Mouse (Mus musculus) liver, embryonic 16.5 days (tissue): ENCODE results near the gene Apoc4. TPM values are rescaled to one million over a fixed set of nuclear protein-coding genes. Genes with fewer than 3 reads are reported as not detected.
"Not testable (repeated sequence)": the region's sequence is repeated elsewhere in the genome, so short reads cannot be mapped to it uniquely, and the experiment has no call there.

Source experiments
- ATAC-seq: fragments of 200-750 bp; cut with Nextera tagmentation; 2 replicates; pipeline ENCODE4 v1.8.0; 2017; ENCODE audit warnings: low read depth, mild to moderate bottlenecking, moderate number of reproducible peaks, moderate library complexity
- H3K27ac ChIP-seq: fragments of 300-500 bp; sonication (generic); 2 replicates; pipeline ENCODE4 v1.5.1; 2014; ENCODE audit warnings: mild to moderate bottlenecking, low read length
- H3K27me3 ChIP-seq: fragments of 300-500 bp; sonication (generic); 2 replicates; pipeline ENCODE4 v1.6.1; 2014; ENCODE audit warnings: low read depth, low read length, mixed read lengths; ENCODE audit not compliant: control insufficient read depth, insufficient read depth
- H3K36me3 ChIP-seq: fragments of 300-500 bp; sonication (generic); 2 replicates; pipeline ENCODE4 v1.6.1; 2014; ENCODE audit warnings: mild to moderate bottlenecking; ENCODE audit not compliant: control insufficient read depth, insufficient read depth
- H3K4me1 ChIP-seq: fragments of 300-500 bp; sonication (generic); 2 replicates; pipeline ENCODE4 v1.6.1; 2014; ENCODE audit warnings: low read depth, low read length, mixed read lengths; ENCODE audit not compliant: control insufficient read depth
- H3K4me2 ChIP-seq: fragments of 300-500 bp; sonication (generic); 2 replicates; pipeline ENCODE4 v1.6.1; 2014; ENCODE audit warnings: low read depth, low read length, mixed read lengths
- H3K4me3 ChIP-seq: fragments of 300-500 bp; sonication (generic); 2 replicates; pipeline ENCODE4 v1.5.1; 2014; ENCODE audit warnings: low read depth, mild to moderate bottlenecking, low read length
- H3K9ac ChIP-seq: fragments of 300-500 bp; sonication (generic); 2 replicates; pipeline ENCODE4 v1.6.1; 2014; ENCODE audit warnings: low read depth, low read length
- H3K9me3 ChIP-seq: fragments of 300-500 bp; sonication (generic); replicated peaks from 2 replicates; pipeline ENCODE4 v1.6.1; 2016; ENCODE audit warnings: low read length; ENCODE audit not compliant: control insufficient read depth
- WGBS: fragments of 180-500 bp; shearing (Covaris S2); extraction: QIAGEN DNeasy Blood & Tissue Kit; methylation state at CpG from one replicate; pipeline ENCODE4 v1.1.7; 2014; ENCODE audit not compliant: insufficient replicate concordance; 5-methylcytosine and 5-hydroxymethylcytosine counted together
- polyA plus RNA-seq: library from polyadenylated mRNA; unstranded; fragments of >200 nt; fragmentation: Nextera tagmentation; extraction: Ambion mirVana; gene quantifications from 2 replicates; pipeline ENCODE4 v1.2.1, GENCODE M21; 2015

Apoc4 gene
- polyA plus RNA-seq, 1 experiment from 2014 or later: 488 TPM

GRCm38 (mm10) chr7:19686927-19687583 is 5.8 kb upstream of the Apoc4 start:
- not testable (repeated sequence) for H3K4me2 ChIP-seq, H3K27me3 ChIP-seq, H3K9ac ChIP-seq, H3K36me3 ChIP-seq, H3K4me3 ChIP-seq, H3K9me3 ChIP-seq
- Histone ChIP-seq H3K27ac (peak overlapping the region; percentile 87), H3K4me1 (peaks cover 16% of the 10 kb centered on the region)
- 24% methylated on average over 8 of the region's 8 CpGs for WGBS
- ATAC-seq: peak; percentile 47

GRCm38 (mm10) chr7:19686521-19686920 is 5.2 kb upstream of the Apoc4 start:
- H3K9me3 ChIP-seq: no peaks in the 10 kb centered on the region
- WGBS: 63% methylated on average over 6 of the region's 6 CpGs

GRCm38 (mm10) chr7:19685374-19685773 is 4.1 kb upstream of the Apoc4 start:
- Histone ChIP-seq H3K4me1 (peaks cover 19% of the 10 kb centered on the region), H3K9ac (no peak overlapping the region), H3K27ac (peak overlapping the region; percentile 87), H3K9me3 (no peaks in the 10 kb centered on the region), H3K4me2 (no peak overlapping the region), H3K27me3 (no peaks in the 10 kb centered on the region), H3K36me3 (no peaks in the 10 kb centered on the region), H3K4me3 (no peak overlapping the region)
- WGBS: 43% methylated on average over 4 of the region's 4 CpGs
- peak; percentile 66 for ATAC-seq

More at GRCm38 (mm10) chr7:19686521-19686920, 5.2 kb upstream of the Apoc4 start:
- ATAC-seq: peak; percentile 76
- Histone ChIP-seq H3K36me3 (no peaks in the 10 kb centered on the region), H3K4me3 (no peak overlapping the region), H3K9ac (no peak overlapping the region), H3K4me2 (no peak overlapping the region), H3K27ac (peak overlapping the region; percentile 87), H3K27me3 (no peaks in the 10 kb centered on the region), H3K4me1 (peaks cover 19% of the 10 kb centered on the region)

- peaks cover 19% of the 10 kb centered on the region for H3K4me1 ChIP-seq
- no peak for ATAC-seq
- no peak overlapping the region for H3K4me3 ChIP-seq
- no peak overlapping the region for H3K9ac ChIP-seq
- peak overlapping the region; percentile 66 for H3K27ac ChIP-seq
- H3K9me3 ChIP-seq: no peaks in the 10 kb centered on the region
- H3K36me3 ChIP-seq: no peaks in the 10 kb centered on the region
- H3K27me3 ChIP-seq: no peaks in the 10 kb centered on the region
- 55% methylated on average over 6 of the region's 6 CpGs for WGBS
- no peak overlapping the region for H3K4me2 ChIP-seq
Observed at GRCm38 (mm10) chr7:19683771-19684201, 2.5 kb upstream of the Apoc4 start.

DNA sequence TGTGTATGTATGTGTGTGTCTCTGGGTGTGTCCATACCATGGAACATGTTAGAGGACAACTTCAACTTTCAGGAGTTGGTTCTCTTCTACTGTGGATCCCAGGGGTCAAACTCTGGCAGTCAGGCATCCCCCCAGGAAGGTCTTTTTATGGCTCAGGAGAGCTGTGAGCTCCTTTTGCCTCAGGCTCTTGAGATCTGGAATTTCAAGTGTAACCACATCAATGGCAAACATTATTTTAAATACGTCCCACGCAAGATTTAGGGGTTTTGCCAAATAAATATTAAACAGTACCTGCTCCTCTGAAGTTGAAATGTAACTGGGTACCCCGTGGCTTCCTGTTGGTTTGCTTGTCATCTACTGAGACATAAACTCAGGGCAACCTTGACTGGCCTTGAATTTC is 1.7 kb upstream of the Apoc4 start:
- no peaks in the 10 kb centered on the region for H3K9me3 ChIP-seq
- no peak overlapping the region for H3K27ac ChIP-seq
- ATAC-seq: no peak
- no peaks in the 10 kb centered on the region for H3K36me3 ChIP-seq
- no peaks in the 10 kb centered on the region for H3K27me3 ChIP-seq
- H3K4me3 ChIP-seq: no peak overlapping the region
- H3K4me1 ChIP-seq: peaks cover 19% of the 10 kb centered on the region
- 60% methylated on average over 3 of the region's 3 CpGs for WGBS
- H3K4me2 ChIP-seq: no peak overlapping the region
- H3K9ac ChIP-seq: no peak overlapping the region

DNA sequence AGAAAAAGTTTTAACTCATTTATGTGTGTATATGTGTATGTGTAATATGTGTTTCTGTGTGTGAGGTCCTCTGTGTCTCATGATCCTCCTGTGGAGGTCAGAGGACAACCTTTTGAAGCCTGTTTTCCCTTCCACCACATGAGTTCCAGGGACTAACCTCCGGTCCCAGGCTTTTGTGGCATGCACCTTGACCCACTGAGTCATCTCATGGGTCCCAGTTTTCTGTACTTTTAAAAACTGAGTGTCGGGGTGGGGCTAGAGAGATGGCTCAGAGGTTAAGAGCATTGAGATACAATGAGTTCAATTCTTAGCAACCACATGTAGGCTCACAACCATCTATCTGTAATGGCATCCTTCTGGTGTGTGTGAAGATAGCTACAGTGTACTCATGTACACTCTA is 577 bp downstream of the Apoc4 start:
- Histone ChIP-seq H3K27ac (peak overlapping the region; percentile 69), H3K36me3 (no peaks in the 10 kb centered on the region), H3K4me3 (peak overlapping the region; percentile 39), H3K9ac (peak overlapping the region; percentile 37; the same call in 1 of the 2 replicates), H3K4me2 (peak overlapping the region; percentile 33), H3K27me3 (no peaks in the 10 kb centered on the region), H3K4me1 (peaks cover 19% of the 10 kb centered on the region), H3K9me3 (no peaks in the 10 kb centered on the region)
- ATAC-seq: peak; percentile 5; the same call in 1 of the 2 replicates
- 41% methylated on average over 2 of the region's 2 CpGs for WGBS

GRCm38 (mm10) chr7:19678901-19679300 is 2.4 kb downstream of the Apoc4 start:
- H3K4me1 ChIP-seq: peaks cover 10% of the 10 kb centered on the region
- WGBS: 68% methylated on average over 3 of the region's 3 CpGs
- H3K4me2 ChIP-seq: peak overlapping the region; percentile 33
- no peak overlapping the region for H3K9ac ChIP-seq
- no peaks in the 10 kb centered on the region for H3K36me3 ChIP-seq
- ATAC-seq: no peak
- no peaks in the 10 kb centered on the region for H3K9me3 ChIP-seq
- no peak overlapping the region for H3K4me3 ChIP-seq
- peak overlapping the region; percentile 55; the same call in 1 of the 2 replicates for H3K27ac ChIP-seq
- no peaks in the 10 kb centered on the region for H3K27me3 ChIP-seq

DNA sequence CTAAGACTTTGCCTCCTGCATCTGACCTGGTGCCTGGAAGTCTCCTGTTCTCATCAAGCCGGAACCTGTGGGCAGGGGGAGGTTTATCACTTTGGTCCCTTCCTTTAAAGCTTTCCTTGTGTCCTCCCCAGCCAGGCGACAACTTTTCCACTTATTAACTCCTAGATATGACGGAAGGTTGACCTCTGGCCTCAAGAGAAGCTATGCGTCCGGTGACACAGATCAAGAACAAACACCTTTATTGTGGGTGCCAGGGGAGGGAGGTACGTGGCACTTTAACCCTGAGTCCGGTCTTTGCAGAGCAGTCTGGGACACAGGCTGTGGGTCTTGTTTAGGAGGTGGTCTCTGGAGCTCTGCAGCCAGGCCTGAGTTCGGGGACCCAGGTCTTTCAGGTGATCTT is 3.4 kb downstream of the Apoc4 start, which contains the start of gene Apoc2:
Apoc2 (minus strand) TSS at position 70 of the 400 bp plus-strand sequence.
- Histone ChIP-seq H3K4me3 (no peak within 1 kb of the TSS), H3K4me2 (peak within 1 kb of the TSS; percentile 33), H3K9me3 (no peaks in the 10 kb centered on the region), H3K4me1 (peaks cover 6% of the 10 kb centered on the region), H3K27me3 (no peaks in the 10 kb centered on the region), H3K36me3 (no peaks in the 10 kb centered on the region), H3K9ac (no peak within 1 kb of the TSS; the same call in 1 of the 2 replicates), H3K27ac (peak within 1 kb of the TSS; percentile 55)
- WGBS: 61% methylated on average over 8 of the region's 8 CpGs
- ATAC-seq: peak; percentile 22; the same call in 1 of the 2 replicates

GRCm38 (mm10) chr7:19676662-19677061 is 4.6 kb downstream of the Apoc4 start:
- 52% methylated on average over 1 of the region's 1 CpGs for WGBS

More at GRCm38 (mm10) chr7:19676662-19677061, 4.6 kb downstream of the Apoc4 start:
- no peaks in the 10 kb centered on the region for H3K9me3 ChIP-seq
- H3K4me1 ChIP-seq: no peaks in the 10 kb centered on the region
- H3K4me2 ChIP-seq: no peak overlapping the region
- peak overlapping the region; percentile 31 for H3K4me3 ChIP-seq
- ATAC-seq: peak; percentile 70
- no peak overlapping the region for H3K9ac ChIP-seq
- peak overlapping the region; percentile 31 for H3K27ac ChIP-seq
- no peaks in the 10 kb centered on the region for H3K27me3 ChIP-seq
- H3K36me3 ChIP-seq: no peaks in the 10 kb centered on the region
